Mouse (Mus musculus): Measurements from ENCODE around the gene Manf. TPM values are rescaled to one million over a fixed set of nuclear protein-coding genes. Genes with fewer than 3 reads are reported as not detected.

Manf gene
- polyA plus RNA-seq (2016; fragmentation: Nextera tagmentation; extraction: Ambion mirVana), result 224 and 229 TPM in 2 replicates

- Histone ChIP-seq H3K4me3 (peak within 1 kb of the TSS; percentile 95), H3K4me2 (replicated peaks) (peak within 1 kb of the TSS; percentile 81), H3K9ac (peak within 1 kb of the TSS; percentile 92), H3K27me3 (no peaks in the 10 kb centered on the region), H3K36me3 (peaks cover 32% of the 10 kb centered on the region), H3K9me3 (replicated peaks) (no peaks in the 10 kb centered on the region), H3K4me1 (peaks cover 43% of the 10 kb centered on the region), H3K27ac (peak within 1 kb of the TSS; percentile 93)
- WGBS, result under 1% methylated on average over 59 of the region's 59 CpGs
- peak; percentile 99 for ATAC-seq (ENCODE audit: low FRiP score)
Observed at GRCm38 (mm10) chr9:106891829-106892551, at the start of gene Manf. Manf (minus strand) TSS chr9:106891979.

- 85% methylated on average over 1 of the region's 1 CpGs for WGBS
- Histone ChIP-seq H3K4me2 (replicated peaks) (no peak overlapping the region), H3K4me3 (no peak overlapping the region), H3K27me3 (no peaks in the 10 kb centered on the region), H3K9me3 (replicated peaks) (no peaks in the 10 kb centered on the region), H3K27ac (no peak overlapping the region), H3K4me1 (no peaks in the 10 kb centered on the region), H3K36me3 (peaks cover 16% of the 10 kb centered on the region), H3K9ac (no peak overlapping the region)
- ATAC-seq (ENCODE audit: low FRiP score), result no peak
Observed at GRCm38 (mm10) chr9:106934998-106935397, 43.2 kb upstream of the Manf start.

- WGBS, result 93% methylated on average over 6 of the region's 6 CpGs
- Histone ChIP-seq H3K4me1 (no peaks in the 10 kb centered on the region), H3K27me3 (no peaks in the 10 kb centered on the region), H3K9me3 (replicated peaks) (no peaks in the 10 kb centered on the region), H3K4me2 (replicated peaks) (no peak overlapping the region), H3K36me3 (0 out of 2 replicates have a peak, but pooled peaks cover 2% of the 10 kb centered on the region), H3K4me3 (no peak overlapping the region), H3K9ac (no peak overlapping the region), H3K27ac (no peak overlapping the region)
- no peak for ATAC-seq (ENCODE audit: low FRiP score)
Observed at GRCm38 (mm10) chr9:106914878-106915277, 23.1 kb upstream of the Manf start.

GRCm38 (mm10) chr9:106913759-106914158 is 22.0 kb upstream of the Manf start:
- Histone ChIP-seq H3K36me3 (0 out of 2 replicates have a peak, but pooled peaks cover 2% of the 10 kb centered on the region), H3K27ac (no peak overlapping the region), H3K9me3 (replicated peaks) (no peaks in the 10 kb centered on the region), H3K9ac (no peak overlapping the region), H3K4me3 (no peak overlapping the region), H3K4me1 (no peaks in the 10 kb centered on the region), H3K4me2 (replicated peaks) (no peak overlapping the region), H3K27me3 (no peaks in the 10 kb centered on the region)
- 20% methylated on average over 1 of the region's 1 CpGs for WGBS
- no peak for ATAC-seq (ENCODE audit: low FRiP score)

GRCm38 (mm10) chr9:106911624-106912023 is 19.8 kb upstream of the Manf start:
- H3K4me1 ChIP-seq, result no peaks in the 10 kb centered on the region
- no peaks in the 10 kb centered on the region for H3K9me3 ChIP-seq (replicated peaks)
- H3K9ac ChIP-seq, result no peak overlapping the region
- no peaks in the 10 kb centered on the region for H3K27me3 ChIP-seq
- no peak for ATAC-seq (ENCODE audit: low FRiP score)
- no peak overlapping the region for H3K4me2 ChIP-seq (replicated peaks)
- no peak overlapping the region for H3K27ac ChIP-seq
- WGBS, result 73% methylated on average over 1 of the region's 1 CpGs
- no peak overlapping the region for H3K4me3 ChIP-seq
- peaks cover 7% of the 10 kb centered on the region; the same call in 1 of the 2 replicates for H3K36me3 ChIP-seq

GRCm38 (mm10) chr9:106908715-106909114 is 16.9 kb upstream of the Manf start:
- H3K4me3 ChIP-seq, result no peak overlapping the region
- no peak overlapping the region for H3K4me2 ChIP-seq (replicated peaks)
- H3K27ac ChIP-seq, result no peak overlapping the region
- peaks cover 10% of the 10 kb centered on the region; the same call in 1 of the 2 replicates for H3K36me3 ChIP-seq
- H3K27me3 ChIP-seq, result no peaks in the 10 kb centered on the region
- no peak for ATAC-seq (ENCODE audit: low FRiP score)
- H3K9ac ChIP-seq, result no peak overlapping the region
- no peaks in the 10 kb centered on the region for H3K9me3 ChIP-seq (replicated peaks)
- no peaks in the 10 kb centered on the region for H3K4me1 ChIP-seq
- WGBS, result 54% methylated on average over 5 of the region's 5 CpGs

- H3K9ac ChIP-seq, result no peak overlapping the region
- no peak overlapping the region for H3K4me3 ChIP-seq
- 77% methylated on average over 3 of the region's 3 CpGs for WGBS
- H3K27me3 ChIP-seq, result no peaks in the 10 kb centered on the region
- no peak overlapping the region for H3K4me2 ChIP-seq (replicated peaks)
- no peak overlapping the region for H3K27ac ChIP-seq
- H3K4me1 ChIP-seq, result no peaks in the 10 kb centered on the region
- peaks cover 10% of the 10 kb centered on the region; the same call in 1 of the 2 replicates for H3K36me3 ChIP-seq
- ATAC-seq (ENCODE audit: low FRiP score), result no peak
- no peaks in the 10 kb centered on the region for H3K9me3 ChIP-seq (replicated peaks)
Observed at GRCm38 (mm10) chr9:106908174-106908573, 16.4 kb upstream of the Manf start.

- Histone ChIP-seq H3K36me3 (peaks cover 13% of the 10 kb centered on the region; the same call in 1 of the 2 replicates), H3K27ac (no peak overlapping the region), H3K9me3 (replicated peaks) (no peaks in the 10 kb centered on the region), H3K4me1 (no peaks in the 10 kb centered on the region), H3K4me3 (no peak overlapping the region), H3K27me3 (no peaks in the 10 kb centered on the region), H3K4me2 (replicated peaks) (no peak overlapping the region), H3K9ac (no peak overlapping the region)
- 90% methylated on average over 8 of the region's 8 CpGs for WGBS
- no peak for ATAC-seq (ENCODE audit: low FRiP score)
Observed at GRCm38 (mm10) chr9:106906597-106906996, 14.8 kb upstream of the Manf start.

GRCm38 (mm10) chr9:106903791-106904134 is 12.0 kb upstream of the Manf start:
- ATAC-seq (ENCODE audit: low FRiP score), result no peak

GRCm38 (mm10) chr9:106903099-106903790 is 11.5 kb upstream of the Manf start:
- peaks cover 12% of the 10 kb centered on the region for H3K36me3 ChIP-seq
- no peak for ATAC-seq (ENCODE audit: low FRiP score)
- H3K27me3 ChIP-seq, result no peaks in the 10 kb centered on the region
- H3K9me3 ChIP-seq (replicated peaks), result no peaks in the 10 kb centered on the region
- no peak overlapping the region for H3K27ac ChIP-seq
- H3K4me1 ChIP-seq, result no peaks in the 10 kb centered on the region
- no peak overlapping the region for H3K9ac ChIP-seq
- WGBS, result 75% methylated on average over 4 of the region's 4 CpGs
- H3K4me3 ChIP-seq, result no peak overlapping the region
- no peak overlapping the region for H3K4me2 ChIP-seq (replicated peaks)

More at GRCm38 (mm10) chr9:106903791-106904134, 12.0 kb upstream of the Manf start:
- Histone ChIP-seq H3K36me3 (peaks cover 12% of the 10 kb centered on the region), H3K4me3 (no peak overlapping the region), H3K9ac (no peak overlapping the region), H3K27ac (no peak overlapping the region), H3K27me3 (no peaks in the 10 kb centered on the region), H3K4me1 (no peaks in the 10 kb centered on the region), H3K4me2 (replicated peaks) (no peak overlapping the region), H3K9me3 (replicated peaks) (no peaks in the 10 kb centered on the region)
- 10% methylated on average over 1 of the region's 1 CpGs for WGBS

- ATAC-seq (ENCODE audit: low FRiP score), result no peak
- Histone ChIP-seq H3K27me3 (no peaks in the 10 kb centered on the region), H3K27ac (no peak overlapping the region), H3K4me3 (no peak overlapping the region), H3K4me2 (replicated peaks) (no peak overlapping the region), H3K9ac (no peak overlapping the region), H3K36me3 (peaks cover 9% of the 10 kb centered on the region; the same call in 1 of the 2 replicates), H3K4me1 (no peaks in the 10 kb centered on the region), H3K9me3 (replicated peaks) (no peaks in the 10 kb centered on the region)
- WGBS, result 90% methylated on average over 7 of the region's 7 CpGs
Observed at GRCm38 (mm10) chr9:106901596-106901995, 9.8 kb upstream of the Manf start.

GRCm38 (mm10) chr9:106898901-106899300 is 7.1 kb upstream of the Manf start:
- Histone ChIP-seq H3K9ac (no peak overlapping the region), H3K4me3 (no peak overlapping the region), H3K9me3 (replicated peaks) (no peaks in the 10 kb centered on the region), H3K27ac (no peak overlapping the region), H3K27me3 (no peaks in the 10 kb centered on the region), H3K4me1 (no peaks in the 10 kb centered on the region), H3K4me2 (replicated peaks) (no peak overlapping the region), H3K36me3 (peaks cover 10% of the 10 kb centered on the region; the same call in 1 of the 2 replicates)
- ATAC-seq (ENCODE audit: low FRiP score), result no peak
- WGBS, result 94% methylated on average over 1 of the region's 1 CpGs
